Mouse (Mus musculus): ENCODE results near the gene Stk4. TPM values are rescaled to one million over a fixed set of nuclear protein-coding genes. Genes with fewer than 3 reads are reported as not detected.

Gene Stk4
- total and polyA plus RNA-seq, 3 experiments: 51.4 to 77.5 (median 64.4) TPM

DNA sequence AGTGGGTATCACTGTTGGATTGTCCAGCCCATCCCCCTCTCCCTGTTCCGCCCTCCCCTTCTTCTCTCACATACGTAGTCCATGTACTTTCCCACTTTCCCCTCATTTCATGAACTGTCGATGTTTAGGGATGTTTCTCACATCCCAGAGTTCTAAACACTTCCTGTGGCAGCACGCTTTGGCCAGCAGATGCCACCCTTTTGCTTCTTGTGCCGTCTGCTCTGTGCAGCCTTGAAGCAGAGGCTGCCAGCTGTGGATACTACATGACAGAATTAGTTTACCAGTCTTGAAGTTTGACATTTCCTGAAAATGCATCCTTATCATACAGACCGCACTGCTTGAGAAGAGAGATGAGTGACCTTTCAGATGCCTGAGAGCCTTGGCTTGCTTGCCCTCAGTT, 64.4 kb downstream of the Stk4 start (continued):
- TF ChIP-seq MAFK (IDR thresholded peaks at IDR 0.05; ENCODE audit: insufficient replicate concordance, low read length) (no peak), MEF2A (IDR thresholded peaks at IDR 0.05; ENCODE audit: borderline replicate concordance, low read depth, low read length) (no peak), NRF1 (IDR thresholded peaks at IDR 0.05; ENCODE audit: low read depth, low read length) (no peak), UBTF (IDR thresholded peaks at IDR 0.05; ENCODE audit: low read depth, low read length) (no peak)

DNA sequence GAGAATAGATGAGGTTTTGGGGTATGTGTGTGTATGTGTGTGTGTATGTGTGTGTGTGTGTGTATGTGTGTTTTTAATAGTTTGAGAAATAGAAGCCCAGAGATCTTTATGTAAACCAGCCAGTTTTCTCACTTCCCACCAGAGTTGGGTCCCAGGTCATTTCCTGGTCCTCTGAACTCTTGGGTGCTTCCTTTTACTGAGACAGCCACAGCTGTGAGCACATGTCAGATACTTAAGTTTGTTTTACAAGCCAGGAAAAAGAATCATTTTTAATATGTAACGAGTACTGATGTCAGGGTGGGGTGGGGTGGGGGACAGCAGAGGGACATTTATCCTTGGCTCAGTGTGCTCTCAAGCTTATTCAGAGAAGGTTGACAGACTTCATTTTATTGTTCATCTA, 65.2 kb downstream of the Stk4 start:
- Histone ChIP-seq H3K27ac (ENCODE audit: insufficient read depth, low read depth) (no peak overlapping the region), H3K4me2 (ENCODE audit: insufficient read depth, low read depth, poor library complexity, severe bottlenecking) (no peak overlapping the region), H3K9me3 (replicated peaks; ENCODE audit: low read length) (no peaks in the 10 kb centered on the region), H3K4me3 (replicated peaks in 1 of 3; ENCODE audit: low read depth in 2 of 3, low read length in 2 of 3, poor library complexity in 1 of 3) (no peak overlapping the region), H3K4me1 (ENCODE audit: control insufficient read depth in 1 of 2, insufficient read depth in 2 of 2) (peaks cover 8 to 72% of the 10 kb centered on the region in 2 experiments), H3K36me3 (replicated peaks in 1 of 2; ENCODE audit: control insufficient read depth in 1 of 2, insufficient read depth in 1 of 2, low read length in 1 of 2) (peaks cover 41 to 78% of the 10 kb centered on the region in 2 experiments), H3K27me3 (replicated peaks) (no peaks in the 10 kb centered on the region), H3K9ac (ENCODE audit: insufficient read depth, low read depth) (no peak overlapping the region), H3K79me2 (replicated peaks; ENCODE audit: control insufficient read depth, extremely low read depth, insufficient read depth, poor library complexity, severe bottlenecking) (peaks cover 8% of the 10 kb centered on the region)
- in situ Hi-C loops (cut with MboI; ENCODE audit: low pct_ligation_motif_present, low pct_unique_long_range_greater_than_20kb, low sequenced_read_pairs): no loop called here
- no peak for DNase-seq (ENCODE audit: extremely low read depth)
- dilution Hi-C loops (cut with MboI; ENCODE audit: extremely low pct_ligation_motif_present, extremely low pct_unique_long_range_greater_than_20kb, low sequenced_read_pairs): no loop called here
- TF ChIP-seq ZKSCAN1 (IDR thresholded peaks at IDR 0.05; ENCODE audit: borderline replicate concordance, low read depth, low read length) (no peak), RCOR1 (conservative IDR thresholded peaks at IDR 0.05; ENCODE audit: low read depth, low read length) (no peak), CHD1 (IDR thresholded peaks at IDR 0.05; ENCODE audit: low read depth, low read length) (no peak), ZC3H11A (IDR thresholded peaks at IDR 0.05; ENCODE audit: low read depth, low read length) (no peak), MAX (IDR thresholded peaks at IDR 0.05; ENCODE audit: low read length) (no peak), EP300 (IDR thresholded peaks at IDR 0.05; ENCODE audit: low read length) (no peak), GABPA (IDR thresholded peaks at IDR 0.05; ENCODE audit: insufficient replicate concordance, low read depth, low read length) (no peak), POLR2AphosphoS2 (IDR thresholded peaks at IDR 0.05; ENCODE audit: low read depth, low read length) (no peak)

GRCm38 (mm10) chr2:164136393-164136792, 66.3 kb downstream of the Stk4 start:
- no peak overlapping the region for H3K4me2 ChIP-seq (ENCODE audit: insufficient read depth, low read depth, poor library complexity, severe bottlenecking)

More at GRCm38 (mm10) chr2:164136393-164136792, 66.3 kb downstream of the Stk4 start:
- Histone ChIP-seq H3K27ac (ENCODE audit: insufficient read depth, low read depth) (no peak overlapping the region), H3K27me3 (replicated peaks) (no peaks in the 10 kb centered on the region), H3K4me1 (ENCODE audit: control insufficient read depth in 1 of 2, insufficient read depth in 2 of 2) (peaks cover 7 to 68% of the 10 kb centered on the region in 2 experiments), H3K9ac (ENCODE audit: insufficient read depth, low read depth) (no peak overlapping the region), H3K4me3 (replicated peaks in 1 of 3; ENCODE audit: low read depth in 2 of 3, low read length in 2 of 3, poor library complexity in 1 of 3) (no peak overlapping the region), H3K36me3 (replicated peaks in 1 of 2; ENCODE audit: control insufficient read depth in 1 of 2, insufficient read depth in 1 of 2, low read length in 1 of 2) (peaks cover 36 to 75% of the 10 kb centered on the region in 2 experiments), H3K79me2 (replicated peaks; ENCODE audit: control insufficient read depth, extremely low read depth, insufficient read depth, poor library complexity, severe bottlenecking) (peaks cover 8% of the 10 kb centered on the region), H3K9me3 (replicated peaks; ENCODE audit: low read length) (no peaks in the 10 kb centered on the region)
- dilution Hi-C loops (cut with MboI; ENCODE audit: extremely low pct_ligation_motif_present, extremely low pct_unique_long_range_greater_than_20kb, low sequenced_read_pairs) (no loop called here), in situ Hi-C loops (cut with MboI; ENCODE audit: low pct_ligation_motif_present, low pct_unique_long_range_greater_than_20kb, low sequenced_read_pairs) (no loop called here)
- DNase-seq (ENCODE audit: extremely low read depth): no peak
- TF ChIP-seq TCF12 (IDR thresholded peaks at IDR 0.05; ENCODE audit: low read depth, low read length) (no peak), CTCF (conservative IDR thresholded peaks at IDR 0.05 in 1 of 2, IDR thresholded peaks at IDR 0.05 in 1 of 2; ENCODE audit: low read depth in 2 of 2, low read length in 2 of 2) (0 out of 4 replicates have a peak, but pooled peaks of 1 of the 2 experiments have one; percentile 4), SIN3A (IDR thresholded peaks at IDR 0.05; ENCODE audit: low read length) (no peak), BHLHE40 (IDR thresholded peaks at IDR 0.05; ENCODE audit: low read depth, low read length) (no peak), KAT2A (IDR thresholded peaks at IDR 0.05; ENCODE audit: insufficient replicate concordance, low read length) (no peak), JUN (IDR thresholded peaks at IDR 0.05; ENCODE audit: insufficient read depth, low read depth, low read length) (no peak), MAFK (IDR thresholded peaks at IDR 0.05; ENCODE audit: insufficient replicate concordance, low read length) (no peak), POLR2A (IDR thresholded peaks at IDR 0.05; ENCODE audit: low read depth, low read length) (no peak)
